Mouse (Mus musculus) bone marrow, adult 2 months (tissue): ENCODE results near the gene Bmper.

Source experiments
- CTCF ChIP-seq: fragments of 200-500 bp; IDR thresholded peaks from 2 replicates; pipeline ENCODE4 v1.5.1; 2011; ENCODE audit warnings: low read length, control low read depth; ENCODE audit not compliant: control insufficient read depth, insufficient read depth
- POLR2A ChIP-seq: fragments of 200-500 bp; IDR thresholded peaks from 2 replicates; pipeline ENCODE4 v1.6.1; 2011; ENCODE audit warnings: low read depth, mild to moderate bottlenecking, control low read depth, low read length, borderline replicate concordance; ENCODE audit not compliant: control insufficient read depth

DNA sequence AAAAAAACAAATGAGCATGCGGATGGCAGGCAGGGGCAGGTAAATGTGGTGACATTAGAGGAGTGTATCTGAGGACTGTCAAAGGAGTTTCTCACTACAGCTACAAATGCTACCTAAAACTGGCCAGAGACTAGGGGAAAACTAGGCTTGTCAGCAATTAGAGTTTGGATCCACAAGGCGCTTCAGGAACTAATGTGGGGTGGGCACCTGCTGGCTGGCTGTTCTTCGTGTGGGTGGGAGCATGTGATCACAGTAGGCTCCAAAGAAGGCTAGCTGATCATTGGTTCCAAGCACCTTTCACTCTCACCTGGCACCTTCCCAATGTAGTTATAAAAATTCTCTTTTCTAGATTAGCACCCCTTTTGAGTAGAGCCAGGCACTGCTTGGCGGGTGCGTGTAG, 900 bp upstream of the Bmper start:
- TF ChIP-seq POLR2A (no peak), CTCF (no peak)
